Mouse (Mus musculus): Measurements from ENCODE around the gene Itgb2. TPM values are rescaled to one million over a fixed set of nuclear protein-coding genes. Genes with fewer than 3 reads are reported as not detected.

The Itgb2 gene
- total RNA-seq, 1 experiment: 0.54 TPM

GRCm38 (mm10) chr10:77531026-77532019 lies 1.3 kb downstream of the Itgb2 start:
- no peak overlapping the region for H3K27ac ChIP-seq (ENCODE audit: insufficient read depth, low read depth, low read length, poor library complexity, severe bottlenecking)
- in situ Hi-C loops (cut with MboI; ENCODE audit: low sequenced_read_pairs in 2 of 2, unreplicated experiment in 2 of 2): no loop called here

GRCm38 (mm10) chr10:77532020-77532413 lies 2.0 kb downstream of the Itgb2 start:
- in situ Hi-C loops (cut with MboI; ENCODE audit: low sequenced_read_pairs in 2 of 2, unreplicated experiment in 2 of 2): no loop called here
- no peaks in the 10 kb centered on the region for H3K9me3 ChIP-seq (ENCODE audit: control insufficient read depth, insufficient read depth, low read depth, low read length)
- H3K4me1 ChIP-seq (ENCODE audit: control insufficient read depth in 2 of 2, insufficient read depth in 2 of 2, low read length in 2 of 2, poor library complexity in 1 of 2): no peaks in the 10 kb centered on the region
- no peaks in the 10 kb centered on the region for H3K36me3 ChIP-seq (ENCODE audit: control insufficient read depth, insufficient read depth, low read length, poor library complexity, severe bottlenecking)
- H3K4me3 ChIP-seq (ENCODE audit: insufficient read depth in 1 of 2, low read depth in 1 of 2, low read length in 2 of 2, poor library complexity in 1 of 2, severe bottlenecking in 1 of 2): no peak overlapping the region
- DNase-seq (ENCODE audit: low read depth, low spot score): no peak
- no peak overlapping the region for H3K27ac ChIP-seq (ENCODE audit: insufficient read depth, low read depth, low read length, poor library complexity, severe bottlenecking)
- H3K9ac ChIP-seq (ENCODE audit: insufficient read depth, low read depth, low read length, poor library complexity, severe bottlenecking): no peak overlapping the region
- TF ChIP-seq CHD2 (IDR thresholded peaks at IDR 0.05; ENCODE audit: low read depth, low read length): no peak
- no peak for TF ChIP-seq ZC3H11A (IDR thresholded peaks at IDR 0.05; ENCODE audit: borderline replicate concordance, low read depth, low read length)
- no peak for TF ChIP-seq ZNF384 (IDR thresholded peaks at IDR 0.05; ENCODE audit: low read depth, low read length)
- no peak for TF ChIP-seq MAFK (IDR thresholded peaks at IDR 0.05; ENCODE audit: insufficient read depth, low read depth, low read length)
- no peak for TF ChIP-seq HCFC1 (IDR thresholded peaks at IDR 0.05; ENCODE audit: borderline replicate concordance, insufficient read depth, low read length)

More at GRCm38 (mm10) chr10:77531026-77532019, 1.3 kb downstream of the Itgb2 start:
- TF ChIP-seq ZNF384 (IDR thresholded peaks at IDR 0.05; ENCODE audit: low read depth, low read length): no peak
- TF ChIP-seq HCFC1 (IDR thresholded peaks at IDR 0.05; ENCODE audit: borderline replicate concordance, insufficient read depth, low read length): no peak
- TF ChIP-seq ZC3H11A (IDR thresholded peaks at IDR 0.05; ENCODE audit: borderline replicate concordance, low read depth, low read length): no peak
- no peak for TF ChIP-seq CHD2 (IDR thresholded peaks at IDR 0.05; ENCODE audit: low read depth, low read length)
- TF ChIP-seq MAFK (IDR thresholded peaks at IDR 0.05; ENCODE audit: insufficient read depth, low read depth, low read length): no peak
- H3K9ac ChIP-seq (ENCODE audit: insufficient read depth, low read depth, low read length, poor library complexity, severe bottlenecking): no peak overlapping the region
- H3K4me1 ChIP-seq (ENCODE audit: control insufficient read depth in 2 of 2, insufficient read depth in 2 of 2, low read length in 2 of 2, poor library complexity in 1 of 2): no peaks in the 10 kb centered on the region
- no peaks in the 10 kb centered on the region for H3K36me3 ChIP-seq (ENCODE audit: control insufficient read depth, insufficient read depth, low read length, poor library complexity, severe bottlenecking)
- no peak overlapping the region for H3K4me3 ChIP-seq (ENCODE audit: insufficient read depth in 1 of 2, low read depth in 1 of 2, low read length in 2 of 2, poor library complexity in 1 of 2, severe bottlenecking in 1 of 2)
- no peak for DNase-seq (ENCODE audit: low read depth, low spot score)
- no peaks in the 10 kb centered on the region for H3K9me3 ChIP-seq (ENCODE audit: control insufficient read depth, insufficient read depth, low read depth, low read length)

DNA sequence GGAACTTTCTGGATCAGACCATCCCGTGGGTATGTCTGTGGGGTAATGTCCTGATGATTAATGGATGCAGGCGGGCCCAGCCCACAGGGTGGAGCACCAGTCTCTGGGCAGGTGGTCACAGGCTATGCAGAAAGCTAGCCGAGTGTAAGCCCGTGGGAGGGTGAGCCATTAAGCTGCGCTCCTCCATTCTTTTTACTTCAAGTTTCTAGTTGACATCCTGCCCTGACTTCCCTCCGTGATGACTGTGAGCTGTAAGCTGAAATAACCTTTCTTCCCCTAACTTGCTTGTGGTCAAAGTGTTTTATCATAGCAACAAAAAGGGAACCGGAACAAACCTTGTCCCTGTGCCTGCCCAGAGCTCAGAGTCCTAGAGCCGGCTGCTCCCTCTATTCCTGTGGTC lies 6.7 kb downstream of the Itgb2 start:
- H3K36me3 ChIP-seq (ENCODE audit: control insufficient read depth, insufficient read depth, low read length, poor library complexity, severe bottlenecking): no peaks in the 10 kb centered on the region
- no peak overlapping the region for H3K4me3 ChIP-seq (ENCODE audit: insufficient read depth in 1 of 2, low read depth in 1 of 2, low read length in 2 of 2, poor library complexity in 1 of 2, severe bottlenecking in 1 of 2)

GRCm38 (mm10) chr10:77537215-77538209 lies 7.5 kb downstream of the Itgb2 start:
- H3K9ac ChIP-seq (ENCODE audit: insufficient read depth, low read depth, low read length, poor library complexity, severe bottlenecking): no peak overlapping the region
- H3K36me3 ChIP-seq (ENCODE audit: control insufficient read depth, insufficient read depth, low read length, poor library complexity, severe bottlenecking): no peaks in the 10 kb centered on the region
- no peak overlapping the region for H3K4me3 ChIP-seq (ENCODE audit: insufficient read depth in 1 of 2, low read depth in 1 of 2, low read length in 2 of 2, poor library complexity in 1 of 2, severe bottlenecking in 1 of 2)
- in situ Hi-C loops (cut with MboI; ENCODE audit: low sequenced_read_pairs in 2 of 2, unreplicated experiment in 2 of 2): no loop called here
- no peak for DNase-seq (ENCODE audit: low read depth, low spot score)
- no peaks in the 10 kb centered on the region for H3K4me1 ChIP-seq (ENCODE audit: control insufficient read depth in 2 of 2, insufficient read depth in 2 of 2, low read length in 2 of 2, poor library complexity in 1 of 2)
- no peaks in the 10 kb centered on the region for H3K9me3 ChIP-seq (ENCODE audit: control insufficient read depth, insufficient read depth, low read depth, low read length)
- TF ChIP-seq HCFC1 (IDR thresholded peaks at IDR 0.05; ENCODE audit: borderline replicate concordance, insufficient read depth, low read length) (no peak), ZNF384 (IDR thresholded peaks at IDR 0.05; ENCODE audit: low read depth, low read length) (no peak), MAFK (IDR thresholded peaks at IDR 0.05; ENCODE audit: insufficient read depth, low read depth, low read length) (no peak), ZC3H11A (IDR thresholded peaks at IDR 0.05; ENCODE audit: borderline replicate concordance, low read depth, low read length) (no peak), CHD2 (IDR thresholded peaks at IDR 0.05; ENCODE audit: low read depth, low read length) (no peak)
- H3K27ac ChIP-seq (ENCODE audit: insufficient read depth, low read depth, low read length, poor library complexity, severe bottlenecking): no peak overlapping the region

More for the DNA sequence above, 6.7 kb downstream of the Itgb2 start:
- TF ChIP-seq ZNF384 (IDR thresholded peaks at IDR 0.05; ENCODE audit: low read depth, low read length) (no peak), HCFC1 (IDR thresholded peaks at IDR 0.05; ENCODE audit: borderline replicate concordance, insufficient read depth, low read length) (no peak), MAFK (IDR thresholded peaks at IDR 0.05; ENCODE audit: insufficient read depth, low read depth, low read length) (no peak), CHD2 (IDR thresholded peaks at IDR 0.05; ENCODE audit: low read depth, low read length) (no peak)
- H3K9ac ChIP-seq (ENCODE audit: insufficient read depth, low read depth, low read length, poor library complexity, severe bottlenecking): no peak overlapping the region
- no peaks in the 10 kb centered on the region for H3K9me3 ChIP-seq (ENCODE audit: control insufficient read depth, insufficient read depth, low read depth, low read length)
- no peak overlapping the region for H3K27ac ChIP-seq (ENCODE audit: insufficient read depth, low read depth, low read length, poor library complexity, severe bottlenecking)
- DNase-seq (ENCODE audit: low read depth, low spot score): no peak
- H3K4me1 ChIP-seq (ENCODE audit: control insufficient read depth in 2 of 2, insufficient read depth in 2 of 2, low read length in 2 of 2, poor library complexity in 1 of 2): no peaks in the 10 kb centered on the region
- in situ Hi-C loops (cut with MboI; ENCODE audit: low sequenced_read_pairs in 2 of 2, unreplicated experiment in 2 of 2): no loop called here
